16 mouse cellular contexts compared by ENCODE assay signal in the genomic region with DNA sequence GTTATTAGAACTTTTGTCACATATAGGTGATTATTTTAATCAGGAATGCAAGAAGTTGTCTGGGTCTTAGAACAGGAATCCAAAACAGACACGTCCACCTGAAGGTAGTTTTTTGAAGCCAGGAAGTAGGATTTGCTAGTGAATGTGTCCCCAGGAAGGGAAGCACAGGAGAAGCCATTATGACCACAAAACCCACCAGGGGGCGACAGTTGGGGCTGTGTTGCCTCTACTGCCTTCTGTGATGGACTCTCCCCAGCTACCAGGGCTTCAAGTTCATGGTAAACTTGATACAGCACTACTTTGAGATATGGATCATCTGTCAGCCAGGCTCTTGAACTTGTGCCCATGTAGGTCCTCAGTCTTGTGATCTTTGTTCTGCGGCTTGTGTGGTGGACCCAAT.
A peak's percentile ranks its signal among the peaks of the same experiment; 100 is the strongest.
DNase-seq lines count a peak whose midpoint lies in the region; ATAC-seq and TF ChIP-seq lines count a peak whose summit lies in the region.
"Had no signal": no experiment of that assay in that cellular context is flagged by ENCODE, and none has a peak within 500 bp of the region (broad histone marks: within the 10 kb centered on the region; RNA-seq: fewer than 3 reads in every experiment).

No protein-coding gene starts in this region.

- peak; percentile 14 for DNase-seq in liver
- peak; percentile 3 for DNase-seq in ES-E14 (ENCODE audit: low read depth, low spot score)
- no peak for DNase-seq in limb, embryonic 10.5 days (ENCODE audit: low spot score)
- DNase-seq in thymus, postnatal 0 days (ENCODE audit: low spot score): peak; percentile 24
- DNase-seq in cerebellum, postnatal 25 days: no peak
- no peak for DNase-seq in adrenal gland, postnatal 4 days (ENCODE audit: low spot score in 2 of 2)
- DNase-seq: cerebellum, adult 18-20 months; gastrocnemius, postnatal 36 days; heart, postnatal 4 days; lung, embryonic 14.5 days had no signal

- no peaks in the 10 kb centered on the region for H3K4me1 ChIP-seq in liver, embryonic 12.5 days
- H3K4me1 ChIP-seq in ES-E14 (ENCODE audit: control insufficient read depth in 2 of 2, insufficient read depth in 2 of 2, low read length in 2 of 2, poor library complexity in 1 of 2): no peaks in the 10 kb centered on the region
- H3K4me1 ChIP-seq in limb, embryonic 10.5 days: peaks cover 9% of the 10 kb centered on the region; the same call in 1 of the 2 replicates
- H3K4me1 ChIP-seq: embryonic facial prominence, embryonic 13.5 days; kidney, embryonic 15.5 days; neural tube, embryonic 12.5 days had no signal

- no peak overlapping the region for H3K4me2 ChIP-seq in liver, embryonic 12.5 days
- H3K4me2 ChIP-seq: embryonic facial prominence, embryonic 13.5 days; heart, embryonic 12.5 days; kidney, embryonic 15.5 days; lung, embryonic 14.5 days; neural tube, embryonic 12.5 days had no signal

- H3K9me3 ChIP-seq in liver, embryonic 12.5 days (replicated peaks): no peaks in the 10 kb centered on the region
- no peaks in the 10 kb centered on the region for H3K9me3 ChIP-seq in ES-E14 (ENCODE audit: control insufficient read depth, insufficient read depth, low read depth, low read length)
- H3K9me3 ChIP-seq in limb, embryonic 10.5 days (replicated peaks): no peaks in the 10 kb centered on the region
- H3K9me3 ChIP-seq: embryonic facial prominence, embryonic 13.5 days; heart, embryonic 12.5 days; kidney, embryonic 15.5 days; neural tube, embryonic 12.5 days had no signal

- no peak overlapping the region for H3K9ac ChIP-seq in liver, embryonic 12.5 days
- no peak overlapping the region for H3K9ac ChIP-seq in ES-E14 (ENCODE audit: insufficient read depth, low read depth, low read length, poor library complexity, severe bottlenecking)
- H3K9ac ChIP-seq: embryonic facial prominence, embryonic 13.5 days; heart, embryonic 12.5 days; kidney, embryonic 15.5 days; lung, embryonic 14.5 days; neural tube, embryonic 12.5 days had no signal

- H3K4me3 ChIP-seq in liver, embryonic 12.5 days: no peak overlapping the region
- H3K4me3 ChIP-seq in ES-E14 (ENCODE audit: insufficient read depth in 1 of 2, low read depth in 1 of 2, low read length in 2 of 2, poor library complexity in 1 of 2, severe bottlenecking in 1 of 2): no peak overlapping the region
- H3K4me3 ChIP-seq in limb, embryonic 10.5 days: no peak overlapping the region
- H3K4me3 ChIP-seq: embryonic facial prominence, embryonic 13.5 days; heart, embryonic 12.5 days; kidney, embryonic 15.5 days; neural tube, embryonic 12.5 days had no signal

- no peaks in the 10 kb centered on the region for H3K36me3 ChIP-seq in liver, embryonic 12.5 days
- no peaks in the 10 kb centered on the region for H3K36me3 ChIP-seq in ES-E14 (ENCODE audit: control insufficient read depth, insufficient read depth, low read length, poor library complexity, severe bottlenecking)
- no peaks in the 10 kb centered on the region for H3K36me3 ChIP-seq in limb, embryonic 10.5 days
- H3K36me3 ChIP-seq: embryonic facial prominence, embryonic 13.5 days; heart, embryonic 12.5 days; kidney, embryonic 15.5 days; neural tube, embryonic 12.5 days had no signal

- no peak for ATAC-seq in liver, embryonic 12.5 days
- ATAC-seq: Patski had no signal

- no peaks in the 10 kb centered on the region for H3K27me3 ChIP-seq in liver, embryonic 12.5 days (replicated peaks)
- H3K27me3 ChIP-seq in limb, embryonic 10.5 days (ENCODE audit: low read depth, poor library complexity, severe bottlenecking): no peaks in the 10 kb centered on the region
- H3K27me3 ChIP-seq: embryonic facial prominence, embryonic 13.5 days; heart, embryonic 12.5 days; kidney, embryonic 15.5 days; neural tube, embryonic 12.5 days; Patski had no signal

- no peak overlapping the region for H3K27ac ChIP-seq in liver, embryonic 12.5 days
- H3K27ac ChIP-seq in ES-E14 (ENCODE audit: insufficient read depth, low read depth, low read length, poor library complexity, severe bottlenecking): no peak overlapping the region
- 0 out of 2 replicates have a peak overlapping the region, but pooled peaks have one; percentile 8 for H3K27ac ChIP-seq in limb, embryonic 10.5 days
- H3K27ac ChIP-seq: embryonic facial prominence, embryonic 13.5 days; kidney, embryonic 15.5 days; neural tube, embryonic 12.5 days had no signal

- in situ Hi-C loops in ES-E14 (cut with MboI; ENCODE audit: low sequenced_read_pairs in 2 of 2, unreplicated experiment in 2 of 2): no loop called here

- WGBS in liver, embryonic 12.5 days (ENCODE audit: insufficient replicate concordance): 54% methylated on average over 3 of the region's 3 CpGs
- WGBS in limb, embryonic 10.5 days: 78% methylated on average over 3 of the region's 3 CpGs

TF ChIP-seq in ES-E14, 5 proteins besides CTCF, POLR2A, EP300 and RAD21:
- TF ChIP-seq ZC3H11A (IDR thresholded peaks at IDR 0.05; ENCODE audit: borderline replicate concordance, low read depth, low read length) (0 out of 2 replicates have a peak, but pooled peaks have one; percentile 20), HCFC1 (IDR thresholded peaks at IDR 0.05; ENCODE audit: borderline replicate concordance, insufficient read depth, low read length) (no peak)
TF ChIP-seq in ES-E14: peak in this region for 1.

Comparison
In these comparisons a context has a peak if more than half of its experiments do, and no peak if none do; other contexts are left out.
1. DNase-seq: peak in liver (single experiment), ES-E14 (single experiment) and thymus, postnatal 0 days (single experiment); none in limb, embryonic 10.5 days (single experiment), cerebellum, postnatal 25 days (0 of 2) and adrenal gland, postnatal 4 days (0 of 2).